Mouse (Mus musculus) kidney, postnatal 25 days (tissue): Measurements from ENCODE around the gene D13Ertd608e.
"Not testable (repeated sequence)": the region's sequence is repeated elsewhere in the genome, so short reads cannot be mapped to it uniquely, and the experiment has no call there.

ENCODE experiments used
- DNase-seq, 2 experiments: peaks; one replicate each; pipeline ENCODE4 v3.0.0; 2021; ENCODE audit warnings: mixed read lengths in 2 of 2

Gene D13Ertd608e

DNA sequence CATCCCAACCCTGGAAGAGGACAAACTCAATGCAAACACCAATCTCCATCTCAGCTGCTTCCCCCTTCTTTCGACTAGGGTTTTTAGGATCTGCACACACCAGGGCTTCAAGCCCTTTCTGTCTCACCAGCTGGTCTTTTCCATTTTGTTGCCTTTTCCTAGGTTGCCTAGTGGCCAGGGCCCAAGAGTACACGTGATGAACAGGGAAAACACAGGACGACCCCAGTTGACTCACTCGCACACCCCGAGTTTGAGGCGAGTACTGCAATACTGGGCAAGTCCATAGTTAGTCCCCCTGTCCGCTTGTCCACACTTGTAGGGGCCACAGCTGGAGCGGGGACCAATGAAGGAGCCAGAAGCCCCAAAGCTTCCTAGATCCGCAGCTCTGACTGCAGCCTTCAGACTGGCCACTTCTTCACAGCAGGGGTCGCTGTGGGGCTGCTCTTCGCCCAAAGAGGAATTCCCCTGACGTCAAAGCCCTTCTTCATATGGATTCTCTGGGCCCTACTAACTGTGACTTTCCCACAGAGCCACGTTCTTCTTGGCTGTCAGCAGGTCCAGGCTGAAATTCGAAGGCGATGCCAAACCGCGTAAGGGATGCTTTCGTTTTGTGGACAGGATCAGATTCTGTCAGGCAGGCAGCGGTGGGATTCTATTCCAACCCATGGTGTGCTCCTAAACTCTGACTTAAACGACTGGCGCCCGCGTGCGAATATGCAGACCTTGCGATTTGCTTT is at the start of gene D13Ertd608e:
Gene D13Ertd608e, plus strand, starts transcription at position 687 of the 737 bp plus-strand sequence.
- peak; percentile 42 for DNase-seq

DNA sequence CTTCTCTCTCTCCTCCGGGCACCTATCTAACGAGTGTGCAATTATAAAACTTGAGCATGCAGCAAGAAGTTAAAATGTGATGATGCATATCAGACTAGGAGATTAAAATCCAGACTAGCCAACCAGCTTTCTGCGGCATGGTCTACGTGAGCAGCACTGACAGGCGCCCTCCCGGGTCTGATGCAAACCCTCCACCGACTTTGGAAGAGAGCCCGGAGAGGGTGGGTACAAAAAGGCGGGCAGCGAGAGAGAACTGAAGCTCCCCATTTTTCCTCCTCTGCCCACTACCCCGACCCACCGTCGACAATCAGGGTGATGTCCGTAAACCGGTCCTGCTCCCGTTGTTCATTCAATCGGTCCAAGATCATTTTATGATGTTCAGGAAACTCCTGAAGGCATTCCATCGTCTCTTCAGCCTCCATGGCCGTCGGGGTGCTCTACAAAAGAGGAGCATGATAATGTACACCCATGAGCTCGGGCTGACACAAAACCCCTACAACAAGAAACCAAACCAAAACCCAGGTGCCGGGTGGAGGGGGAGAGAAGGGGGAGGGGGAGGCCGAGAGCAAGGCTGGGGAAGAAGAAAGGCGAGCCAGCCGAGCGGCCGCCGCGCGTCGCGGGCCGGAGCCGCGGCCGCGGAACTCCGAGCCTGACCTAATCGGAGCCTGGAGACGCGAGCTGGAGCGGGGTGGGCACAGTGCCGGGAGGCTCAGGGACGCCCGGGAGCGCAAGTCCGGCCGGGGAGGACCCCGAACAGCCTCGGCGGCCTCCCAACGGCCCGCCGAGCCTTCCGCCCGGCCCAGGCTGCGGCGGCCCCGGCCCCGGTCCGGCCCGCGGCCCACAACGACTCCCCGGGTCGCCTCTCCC is 45.7 kb upstream of the D13Ertd608e start:
- DNase-seq: peak; percentile 52 to 70

DNA sequence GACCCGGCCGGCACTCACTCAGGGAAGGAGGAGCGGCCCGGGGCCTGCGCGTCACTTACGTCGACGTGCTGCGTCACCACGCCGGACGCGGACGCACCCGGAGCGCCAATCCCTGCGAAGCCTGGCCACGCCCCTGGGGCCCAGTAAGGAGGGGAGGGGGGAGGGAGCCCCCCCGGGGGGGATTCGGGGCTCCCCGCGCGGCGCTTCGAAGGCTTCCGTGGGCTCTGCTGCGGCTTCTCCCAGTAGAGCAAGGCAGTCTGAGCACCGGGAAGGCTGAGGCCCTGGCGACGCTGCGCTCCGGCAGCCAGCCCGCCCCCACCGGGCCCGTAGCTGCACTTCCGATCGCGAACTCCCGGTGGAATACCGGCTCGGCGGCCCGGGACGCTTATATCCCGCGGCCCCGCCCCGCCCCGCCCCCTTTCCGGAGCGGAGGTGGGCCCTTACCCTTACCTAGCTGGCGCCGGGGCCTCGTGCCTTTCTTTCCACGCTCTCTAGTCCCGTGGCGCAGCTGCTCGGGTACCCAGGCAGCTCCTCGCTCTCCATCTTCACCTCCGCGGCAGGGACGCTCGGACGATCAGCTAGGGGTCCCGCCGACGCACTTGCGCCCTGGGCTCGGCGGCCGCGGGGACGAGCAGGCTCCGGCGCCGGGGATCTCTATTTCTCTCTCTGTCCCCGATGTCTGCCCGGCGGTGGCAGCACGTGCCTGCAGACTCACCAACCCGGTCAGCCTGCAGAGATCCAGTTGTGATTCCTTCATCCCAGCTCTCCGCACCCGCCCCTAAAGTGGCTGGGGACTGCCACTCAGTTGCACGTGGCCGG is 44.8 kb upstream of the D13Ertd608e start, which contains the start of gene Zfp131:
Gene Zfp131, minus strand, starts transcription at position 129 of the 819 bp plus-strand sequence.
- peak; percentile 96 to 98 for DNase-seq

DNA sequence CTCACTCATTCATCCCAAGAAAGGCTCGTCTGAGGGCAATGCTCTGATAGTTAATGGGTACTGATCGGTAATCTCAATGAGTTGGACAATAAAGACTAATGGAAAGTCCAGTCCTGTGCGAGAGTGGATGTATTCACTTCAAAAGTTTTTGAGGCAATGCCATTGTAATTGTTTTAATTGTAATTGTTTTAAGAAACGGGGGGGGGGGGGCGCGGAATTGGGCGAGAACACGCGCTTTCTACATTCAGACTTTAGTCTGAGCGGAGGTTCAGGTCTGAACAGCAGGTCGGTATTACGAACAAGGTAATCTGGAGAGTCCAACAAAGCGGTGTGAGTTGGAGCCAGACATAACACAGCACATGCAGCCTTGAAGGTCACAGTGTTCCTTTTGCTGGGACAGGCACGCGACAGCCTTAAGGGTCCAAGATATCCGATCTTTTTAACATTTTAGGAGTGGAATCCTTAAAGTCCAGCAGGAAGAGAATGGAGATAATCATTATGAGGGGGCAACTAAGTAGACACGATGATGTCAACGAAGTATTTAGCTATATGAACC is 44.1 kb upstream of the D13Ertd608e start:
- peak; percentile 10 to 50 for DNase-seq

DNA sequence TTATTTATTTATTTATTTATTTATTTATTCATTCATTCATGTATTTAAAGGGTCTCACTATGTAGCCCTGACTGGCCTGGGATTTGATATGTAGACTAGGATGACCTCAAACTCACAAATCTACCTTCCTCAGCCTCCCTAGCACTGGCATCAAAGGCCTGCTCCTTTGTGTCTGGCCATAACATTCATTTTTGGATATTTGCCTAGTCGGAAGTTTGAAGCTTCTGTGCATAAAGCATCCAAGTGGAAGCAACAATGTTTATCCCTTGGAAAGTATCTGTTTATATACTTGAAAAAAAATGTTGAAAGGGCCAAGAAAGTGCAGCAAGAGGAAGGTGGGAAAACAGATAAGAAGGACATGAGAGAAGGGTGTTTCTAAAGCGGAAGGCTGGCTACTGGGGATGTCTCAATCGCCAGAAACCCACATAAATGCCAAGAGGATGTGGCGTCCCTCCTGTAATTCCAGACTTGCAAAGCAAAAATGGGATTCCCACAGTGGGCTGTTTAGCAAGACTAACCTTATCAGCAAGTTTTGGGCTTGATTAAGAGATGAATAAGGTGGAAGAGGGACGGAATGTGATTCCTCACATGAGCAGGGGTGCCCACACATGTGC is 42.9 kb upstream of the D13Ertd608e start:
- no peak for DNase-seq

DNA sequence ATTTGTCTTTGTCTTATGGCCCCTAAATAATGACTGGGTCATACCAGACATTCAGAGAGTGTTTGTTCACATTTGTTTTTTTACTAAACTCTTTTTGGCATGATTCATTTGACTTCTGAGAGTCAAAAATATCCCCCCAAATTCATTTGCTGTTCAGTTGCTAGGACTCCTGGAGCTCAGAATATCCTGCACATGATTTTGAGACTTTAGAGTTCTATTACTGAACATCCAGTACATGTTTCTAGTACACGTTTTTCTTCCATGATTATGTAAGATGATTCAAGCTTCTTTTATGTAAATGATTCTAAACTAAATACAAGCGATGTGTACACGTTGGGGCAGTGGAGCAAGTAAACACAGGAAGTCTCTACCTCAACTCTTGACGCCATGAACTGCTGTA is 38.1 kb upstream of the D13Ertd608e start:
- no peak for DNase-seq

DNA sequence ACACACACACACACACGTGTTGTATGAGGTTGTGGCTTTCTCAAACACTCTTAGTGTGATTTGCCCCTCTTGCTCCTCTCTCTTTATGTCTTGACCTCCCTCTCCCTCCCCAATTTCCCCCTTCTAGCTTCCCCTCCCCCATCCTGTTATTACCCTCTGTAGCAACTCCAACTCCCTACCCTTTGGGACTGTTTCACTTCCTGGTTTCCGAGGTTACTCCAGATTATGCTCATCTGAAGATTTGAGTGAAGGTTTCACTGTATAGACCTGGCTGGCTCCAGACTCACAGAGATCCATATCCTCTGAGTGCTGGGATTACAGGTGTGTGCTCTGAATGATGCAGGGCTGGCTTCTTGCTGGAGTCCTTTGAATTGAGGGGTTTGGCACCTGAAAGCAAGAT is 26.9 kb upstream of the D13Ertd608e start:
- DNase-seq: no peak

DNA sequence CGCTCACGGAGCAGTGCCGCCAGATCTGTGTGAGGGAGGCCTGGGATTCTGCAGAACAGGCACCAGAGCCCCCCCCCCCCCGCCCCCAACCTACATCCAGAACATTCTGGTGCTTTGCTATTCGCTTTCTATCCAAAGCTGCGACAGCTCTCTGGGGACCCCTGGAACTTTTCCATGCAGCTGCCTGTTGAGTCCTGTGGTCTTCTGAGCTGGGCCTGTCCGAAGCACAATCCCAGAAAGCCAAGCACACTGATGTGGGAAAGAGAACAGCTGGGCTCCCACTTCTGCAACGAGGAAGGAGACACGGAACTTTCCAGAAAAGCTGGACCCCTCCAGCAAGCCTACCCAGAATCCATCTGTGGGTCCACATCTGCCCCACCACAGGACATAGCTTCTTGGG is 25.8 kb upstream of the D13Ertd608e start:
- no peak for DNase-seq

DNA sequence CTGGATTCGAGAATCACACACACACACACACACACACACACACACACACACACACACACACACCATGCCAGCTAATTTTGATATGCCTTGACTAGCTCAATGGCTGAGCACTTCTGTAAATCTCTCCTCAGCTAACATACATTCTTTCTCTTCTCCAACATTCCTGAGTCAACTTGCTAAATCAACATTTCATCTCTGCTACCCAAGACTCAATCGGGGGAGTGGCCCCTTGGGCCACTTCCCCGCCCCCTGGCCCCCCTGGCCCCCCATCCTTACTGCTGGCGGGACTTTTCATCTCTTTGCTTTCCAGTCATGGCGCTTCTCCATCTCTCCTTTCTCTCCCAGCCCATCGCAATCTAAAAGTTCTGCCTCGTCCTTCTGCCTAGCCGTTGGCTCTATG is 19.0 kb upstream of the D13Ertd608e start:
- DNase-seq: no peak

DNA sequence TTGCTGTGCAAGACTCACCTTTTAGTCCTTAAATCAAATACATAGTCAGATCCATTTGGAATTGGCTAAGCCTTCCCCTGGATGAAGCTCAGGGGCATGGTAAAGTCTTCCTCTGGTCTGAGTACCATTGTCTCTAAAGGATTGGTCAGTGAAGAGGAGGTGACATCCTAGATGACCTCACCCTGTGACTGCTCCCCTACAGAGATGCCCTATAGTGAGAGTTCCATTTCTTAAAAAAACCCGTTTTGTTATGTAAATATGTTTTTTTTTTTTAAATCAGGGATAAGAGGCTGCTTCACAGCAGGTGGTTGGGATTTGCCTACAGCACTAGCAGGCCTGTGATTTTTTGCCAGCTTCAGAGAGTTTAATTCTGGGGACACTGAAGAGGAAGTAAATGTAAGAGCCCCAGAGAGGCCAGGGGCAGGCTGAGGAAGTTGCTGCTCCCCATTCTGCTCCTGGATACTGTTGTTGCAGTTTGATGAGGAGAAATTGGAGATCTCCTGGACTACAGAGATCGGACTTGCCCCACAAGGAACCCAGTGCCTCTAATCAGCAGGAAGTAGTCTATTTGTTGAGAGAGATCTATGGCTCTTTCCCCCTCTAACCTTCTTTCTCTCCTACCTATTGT is 18.1 kb upstream of the D13Ertd608e start:
- no peak for DNase-seq

DNA sequence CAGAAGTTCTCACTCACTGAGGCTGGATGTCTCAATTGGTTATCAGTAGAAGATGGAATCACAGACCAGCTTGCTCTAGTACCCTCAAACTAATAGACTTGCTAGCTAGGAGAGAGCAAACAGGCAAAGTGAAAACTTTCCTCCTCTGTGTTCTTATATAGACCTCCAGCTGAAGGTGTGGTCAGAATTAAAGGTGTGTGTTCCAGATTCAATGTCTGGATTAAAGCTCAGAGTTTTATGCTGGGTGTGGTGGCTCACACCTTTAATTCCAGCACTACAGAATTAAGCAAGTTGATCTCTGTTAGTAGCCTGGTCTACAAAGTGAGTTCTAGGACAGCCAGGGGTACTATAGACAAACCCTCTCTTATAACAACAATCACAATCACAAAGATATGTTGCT is 5.7 kb upstream of the D13Ertd608e start, which contains the start of gene AF067063:
Gene AF067063, minus strand, starts transcription at position 101 of the 400 bp plus-strand sequence.
- DNase-seq: not testable (repeated sequence)

DNA sequence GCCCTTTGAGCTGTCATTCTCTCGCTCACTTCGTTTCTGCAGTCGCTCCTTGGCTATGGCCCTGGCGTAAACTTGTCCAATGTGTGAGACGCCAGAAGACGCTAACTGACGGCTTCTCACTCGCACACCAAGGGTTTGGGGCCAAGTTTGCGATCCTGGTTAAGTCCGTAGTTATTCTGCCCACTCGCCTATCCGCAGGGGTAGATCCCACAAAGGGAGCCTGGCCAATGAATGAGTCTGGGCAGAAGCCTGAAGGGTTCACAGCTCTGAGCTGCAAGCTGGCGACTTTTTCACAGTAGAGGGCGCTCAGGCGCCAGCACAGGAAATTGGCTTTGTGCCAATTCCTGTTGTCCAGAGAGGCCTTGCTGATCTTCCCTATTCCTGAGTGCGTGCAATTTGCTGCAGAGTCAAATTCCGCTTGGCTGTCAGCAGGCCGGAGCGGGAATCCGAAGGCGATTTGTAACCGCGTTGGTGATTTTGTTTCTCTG is 562 bp downstream of the D13Ertd608e start:
- peak in 1 of 2 experiments; percentile 14 for DNase-seq

DNA sequence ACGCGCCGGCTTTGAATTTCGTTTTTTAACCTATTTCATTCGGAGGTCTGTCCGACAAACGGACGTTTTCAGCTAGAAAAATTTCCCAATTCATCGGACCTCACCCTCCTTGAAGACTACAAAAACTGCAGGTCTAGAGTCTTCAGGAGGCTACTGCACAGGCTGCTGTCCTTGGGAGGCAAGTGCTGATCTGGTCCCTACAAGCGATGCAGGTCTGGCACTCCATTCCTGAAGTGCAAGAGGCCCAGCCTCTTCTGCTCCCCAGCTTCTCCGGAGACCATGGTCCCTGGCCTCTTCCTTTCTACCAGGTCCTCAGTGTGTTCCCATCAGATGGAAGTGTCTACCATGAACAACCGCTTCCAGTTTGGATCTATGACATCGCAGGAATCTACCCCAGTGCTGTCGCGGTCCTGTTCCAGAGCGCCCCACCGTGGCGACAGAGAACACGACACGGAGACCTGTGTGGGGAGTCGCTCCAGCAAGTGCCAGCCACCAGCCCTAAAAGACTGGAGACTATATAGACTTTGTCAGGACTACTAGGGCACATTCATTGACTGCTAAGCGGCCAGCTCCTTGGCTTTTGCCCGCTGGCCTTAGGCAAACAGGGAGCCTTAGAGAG is 2.0 kb downstream of the D13Ertd608e start:
- DNase-seq: peak in 1 of 2 experiments; percentile 9

DNA sequence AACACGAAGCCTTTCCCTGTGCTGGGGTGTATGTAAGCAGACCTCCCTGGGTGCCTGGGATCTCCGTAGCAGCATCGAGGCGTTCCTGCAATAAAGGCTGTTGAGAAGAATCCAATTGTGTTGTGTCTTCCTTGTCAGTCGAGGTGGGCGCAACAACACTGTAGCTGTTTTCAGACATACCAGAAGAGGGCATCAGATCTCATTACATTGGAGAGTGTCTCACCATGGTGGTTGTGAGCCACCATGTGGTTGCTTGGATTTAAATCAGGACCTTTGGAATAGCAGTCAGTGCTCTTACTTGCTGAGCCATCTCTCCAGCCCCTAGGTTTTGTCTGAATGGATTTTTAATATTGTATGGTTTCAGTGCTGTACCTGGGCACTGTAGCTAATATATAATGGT is 4.2 kb downstream of the D13Ertd608e start:
- DNase-seq: not testable (repeated sequence)

DNA sequence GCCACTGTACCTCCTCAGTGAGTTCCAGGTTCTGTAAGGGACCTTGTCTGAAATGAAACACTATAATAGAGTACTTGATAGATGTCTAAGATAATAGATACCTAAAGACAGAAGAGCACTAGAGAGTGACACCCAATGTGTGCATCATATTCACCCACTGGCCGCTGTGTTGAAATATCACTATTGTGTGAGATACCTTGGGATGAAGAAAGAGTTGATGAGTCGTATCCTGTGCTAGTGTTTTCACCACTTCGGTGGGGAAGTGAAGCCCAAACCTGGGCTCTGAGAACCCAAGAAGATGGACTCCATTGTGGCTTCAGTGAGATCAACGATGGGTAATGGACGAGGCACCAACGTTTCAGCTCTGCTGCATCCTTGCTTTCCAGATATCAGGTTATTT is 26.6 kb downstream of the D13Ertd608e start:
- DNase-seq: not testable (repeated sequence)

DNA sequence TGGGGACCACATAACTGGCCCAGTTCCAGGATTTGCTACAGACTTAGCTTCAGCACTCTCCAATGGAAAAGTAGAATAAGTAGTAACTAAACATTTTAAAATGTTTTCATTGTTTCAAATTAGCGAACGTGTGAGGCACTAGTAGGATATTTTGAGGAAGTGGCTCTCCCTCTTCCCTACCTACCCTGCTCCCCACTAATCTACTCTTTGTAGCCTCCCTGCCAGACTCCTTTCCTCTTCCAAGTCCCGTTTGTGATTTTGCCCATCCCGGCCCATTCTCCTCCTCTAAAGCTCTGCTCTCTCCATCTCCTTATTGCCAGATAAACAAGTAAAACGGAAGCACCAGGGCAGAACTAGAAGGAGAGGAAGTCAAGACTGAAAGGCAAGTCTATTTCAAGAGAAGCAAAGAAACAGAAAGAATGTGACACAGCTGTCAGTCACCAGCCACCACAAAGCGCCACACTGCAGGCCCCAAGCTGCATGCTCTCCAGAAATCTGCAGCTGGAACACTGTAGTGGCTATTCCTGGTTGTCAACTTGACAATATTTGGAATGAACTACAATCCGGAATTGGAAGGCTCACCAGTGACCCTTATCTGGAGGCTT is 28.7 kb downstream of the D13Ertd608e start:
- DNase-seq: not testable (repeated sequence)

DNA sequence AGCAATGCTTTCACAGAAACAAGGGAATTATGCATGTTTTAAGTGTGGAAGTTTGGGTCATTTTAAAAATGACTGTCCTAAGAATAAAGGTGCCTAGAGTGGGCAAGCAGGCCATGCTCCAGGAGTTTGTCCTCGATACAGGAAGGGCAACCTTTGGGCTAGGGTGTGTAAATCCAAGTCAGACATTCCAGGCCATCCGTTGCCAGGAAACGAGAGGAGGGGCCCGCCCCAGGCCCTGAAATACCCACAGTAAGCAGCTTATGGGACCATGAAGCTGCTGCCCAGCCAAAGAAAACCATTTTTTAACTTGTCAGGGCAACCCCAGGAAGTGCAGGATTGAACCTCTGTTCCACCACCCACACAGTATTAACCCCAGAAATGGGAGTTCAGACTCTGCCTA is 51.1 kb downstream of the D13Ertd608e start:
- DNase-seq: peak; percentile 34 to 68

DNA sequence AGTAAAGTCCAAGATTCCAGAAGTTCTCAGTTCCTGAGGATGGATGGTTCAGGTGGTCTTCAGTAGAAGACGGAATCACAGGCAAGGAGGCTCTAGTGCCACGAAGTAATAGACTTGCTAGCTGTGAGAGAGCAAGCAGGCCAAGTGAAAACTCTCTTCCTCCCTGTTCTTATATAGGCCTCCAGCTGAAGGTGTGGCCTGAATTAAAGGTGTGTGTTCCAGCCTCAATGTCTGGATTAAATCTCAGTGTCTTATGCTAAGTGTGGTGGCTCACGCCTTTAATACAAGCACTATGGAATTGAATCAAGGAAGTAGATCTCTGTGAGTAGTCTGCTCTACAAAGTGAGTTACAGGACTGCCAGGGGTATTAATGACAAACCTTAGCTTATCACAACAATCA is 58.9 kb downstream of the D13Ertd608e start, which contains the start of gene Tcstv1:
Gene Tcstv1, minus strand, starts transcription at position 101 of the 400 bp plus-strand sequence.
- DNase-seq: not testable (repeated sequence)
